Mouse (Mus musculus) megakaryocyte progenitor cell, adult 5-6 weeks (primary cell): ENCODE results near the gene Gpi1. TPM values are rescaled to one million over a fixed set of nuclear protein-coding genes. Genes with fewer than 3 reads are reported as not detected.
"Not testable (repeated sequence)": the region's sequence is repeated elsewhere in the genome, so short reads cannot be mapped to it uniquely, and the experiment has no call there.

Experiments used
- ATAC-seq: replicated peaks from 2 replicates; pipeline ENCODE4 v1.8.0; 2016; ENCODE audit warnings: mild to moderate bottlenecking, moderate TSS enrichment, inconsistent platforms; ENCODE audit not compliant: poor library complexity
- total RNA-seq, 2 experiments: library from RNA; stranded (forward) in 1 of 2; stranded (reverse) in 1 of 2; fragments of 157-497, 149-512 nt in 1 of 2; fragments of 200-1000 nt in 1 of 2; gene quantifications; 2 replicates each; pipeline versions ENCODE4 v1.2.3 to v1.2.4; 2015 to 2017

The Gpi1 gene
- total RNA-seq, 2 experiments from 2014 or later, result 573 to 714 TPM

- no peak for ATAC-seq
Observed at GRCm38 (mm10) chr7:34232785-34233725, 2.9 kb upstream of the Gpi1 start.

GRCm38 (mm10) chr7:34229691-34230111, 435 bp downstream of the Gpi1 start:
- no peak for ATAC-seq

- ATAC-seq, result no peak
Observed at GRCm38 (mm10) chr7:34229153-34229552, 983 bp downstream of the Gpi1 start.

GRCm38 (mm10) chr7:34228641-34229040, 1.5 kb downstream of the Gpi1 start:
- ATAC-seq, result peak; percentile 26

GRCm38 (mm10) chr7:34226846-34227245, 3.3 kb downstream of the Gpi1 start:
- ATAC-seq, result no peak

GRCm38 (mm10) chr7:34226086-34226485, 4.0 kb downstream of the Gpi1 start:
- 0 out of 2 replicates have a peak, but pooled peaks have one; percentile 9 for ATAC-seq

- no peak for ATAC-seq
Observed at GRCm38 (mm10) chr7:34224308-34224707, 5.8 kb downstream of the Gpi1 start.

- 0 out of 2 replicates have a peak, but pooled peaks have one; percentile 17 for ATAC-seq
Observed at GRCm38 (mm10) chr7:34222340-34222739, 7.8 kb downstream of the Gpi1 start.

- peak; percentile 76 for ATAC-seq
Observed at GRCm38 (mm10) chr7:34221594-34222250, 8.4 kb downstream of the Gpi1 start.

GRCm38 (mm10) chr7:34218496-34218895, 11.6 kb downstream of the Gpi1 start:
- no peak for ATAC-seq

GRCm38 (mm10) chr7:34216474-34216873, 13.7 kb downstream of the Gpi1 start:
- ATAC-seq, result no peak

GRCm38 (mm10) chr7:34215481-34215880, 14.7 kb downstream of the Gpi1 start:
- ATAC-seq, result no peak

- ATAC-seq, result peak; percentile 90
Observed at GRCm38 (mm10) chr7:34214644-34215043, 15.5 kb downstream of the Gpi1 start.

- no peak for ATAC-seq
Observed at GRCm38 (mm10) chr7:34213281-34213680, 16.9 kb downstream of the Gpi1 start.

GRCm38 (mm10) chr7:34208027-34208745, 21.9 kb downstream of the Gpi1 start:
- ATAC-seq, result peak; percentile 55

GRCm38 (mm10) chr7:34206331-34206730, 23.8 kb downstream of the Gpi1 start:
- ATAC-seq, result no peak

- ATAC-seq, result not testable (repeated sequence)
Observed at GRCm38 (mm10) chr7:34202147-34202546, 28.0 kb downstream of the Gpi1 start.

- no peak for ATAC-seq
Observed at GRCm38 (mm10) chr7:34200829-34201228, 29.3 kb downstream of the Gpi1 start.

- ATAC-seq, result peak; percentile 80
Observed at GRCm38 (mm10) chr7:34198346-34198745, 31.8 kb downstream of the Gpi1 start.

GRCm38 (mm10) chr7:34196132-34197128, 33.7 kb downstream of the Gpi1 start, which contains the start of gene Pdcd2l:
Gene Pdcd2l, minus strand, starts transcription at chr7:34196661.
- peak; percentile 84 for ATAC-seq
